Mouse (Mus musculus): ENCODE measurements at regions not wholly inside any gene's neighbourhood (a gene's known extent, or its start where the extent isn't known, plus 50 kb on each side); places are given as distances from the start of the nearest gene placed in this dataset.

DNA sequence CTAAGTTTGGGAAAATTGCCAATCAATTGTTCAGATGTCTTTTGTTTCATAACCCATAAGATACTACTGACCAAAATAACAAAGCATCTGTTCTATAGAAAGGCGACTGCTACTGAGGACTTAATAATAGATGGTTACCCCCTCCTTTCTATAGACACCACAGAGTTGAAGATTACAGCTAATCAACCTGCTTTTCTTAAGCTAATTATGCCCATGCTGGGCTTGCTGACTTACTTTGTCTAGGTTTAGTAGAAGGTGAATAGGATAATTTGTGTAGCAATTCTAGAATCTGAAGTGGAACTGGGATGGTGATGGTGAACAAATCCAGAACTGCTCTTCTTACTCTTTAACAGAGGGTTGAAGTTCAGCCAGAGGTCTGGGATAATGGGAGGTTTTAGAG, 53.8 kb upstream of the Tbx18 start:
- DNase-seq (ENCODE audit: low spot score), result no peak

DNA sequence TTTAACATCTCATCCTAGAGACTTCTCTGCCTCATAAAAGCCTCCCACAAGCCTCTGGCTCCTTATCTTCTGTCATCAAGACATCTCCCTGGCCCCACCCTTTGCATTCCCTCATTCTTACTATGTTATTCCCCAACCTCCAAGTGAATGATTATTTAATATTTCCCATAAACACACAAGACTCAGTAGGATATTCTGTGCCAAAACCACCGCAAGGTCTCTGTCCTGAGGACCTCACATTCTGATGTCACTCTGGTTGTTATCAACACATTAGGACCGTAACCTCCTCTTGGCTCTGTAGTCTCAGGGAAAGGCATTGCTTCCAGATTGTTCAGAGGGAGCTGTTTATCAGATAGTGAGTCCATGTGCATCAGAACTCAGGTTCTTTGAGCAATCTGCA, 80.7 kb upstream of the Tbx18 start:
- DNase-seq (ENCODE audit: low spot score), result no peak

DNA sequence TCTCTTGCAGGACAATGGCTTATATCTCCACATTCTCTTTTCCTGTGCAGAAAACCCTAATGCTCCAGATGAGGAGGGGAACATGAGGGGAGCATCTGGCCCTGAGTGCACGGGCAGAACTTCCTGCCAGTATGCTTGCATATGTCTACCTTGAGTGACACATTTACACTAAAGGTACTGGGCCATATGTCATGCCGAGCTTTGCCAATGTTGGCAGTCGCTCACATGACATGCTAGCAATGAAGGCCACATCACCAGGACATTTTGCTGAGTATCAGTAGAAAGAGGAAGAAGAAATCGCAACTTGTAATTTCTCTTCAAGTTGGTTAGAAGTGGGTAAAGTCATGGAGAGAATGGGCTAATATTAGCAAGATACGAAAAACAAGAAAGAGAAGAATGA, 91.2 kb upstream of the Tbx18 start:
- no peak for DNase-seq (ENCODE audit: low spot score)

DNA sequence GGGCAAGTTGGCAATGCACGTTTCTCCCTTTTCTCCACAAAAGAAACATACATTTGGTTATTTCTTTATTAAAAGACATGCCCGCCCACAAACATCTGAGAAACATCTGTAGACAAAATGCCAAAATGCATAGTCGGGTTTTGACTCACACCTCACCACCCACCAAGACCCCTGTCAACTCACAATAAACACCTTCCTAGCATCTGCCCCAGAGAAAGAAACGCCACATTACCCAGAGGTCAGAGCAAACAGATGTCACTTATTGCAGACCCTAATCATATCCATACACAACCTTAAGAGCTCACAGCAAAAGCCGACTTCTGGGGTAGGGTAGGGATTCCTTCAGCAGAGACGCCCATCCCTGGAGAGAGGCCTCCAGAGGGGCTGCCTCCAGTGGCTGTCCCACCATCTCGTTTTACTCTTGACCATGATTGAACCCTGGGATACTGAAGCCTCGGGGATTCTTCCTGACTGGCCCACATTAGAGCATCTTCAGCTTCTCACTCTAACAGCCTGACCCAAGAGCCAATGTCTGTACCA, 93.7 kb upstream of the Tbx18 start:
- no peak for DNase-seq (ENCODE audit: low spot score)

DNA sequence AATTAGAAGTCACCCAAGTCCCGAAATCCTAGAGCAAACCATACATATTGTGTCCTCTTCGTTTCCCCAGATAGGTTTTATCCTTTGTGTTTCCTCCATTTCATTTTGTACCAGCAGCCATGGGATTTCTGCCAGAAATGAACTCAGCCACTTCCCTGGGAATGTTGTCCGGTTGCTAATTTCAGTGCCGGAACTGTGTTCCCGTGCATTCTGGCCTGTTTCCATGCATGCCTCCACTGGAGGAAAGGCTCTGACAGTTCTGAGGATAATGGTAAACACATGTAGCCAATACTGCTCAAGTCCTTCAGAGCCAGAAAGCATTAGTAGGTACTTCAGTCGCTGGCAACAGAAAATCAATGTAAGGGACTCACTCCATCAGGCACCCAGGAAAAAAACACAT, 112.8 kb upstream of the Tbx18 start:
- DNase-seq (ENCODE audit: low spot score), result no peak

DNA sequence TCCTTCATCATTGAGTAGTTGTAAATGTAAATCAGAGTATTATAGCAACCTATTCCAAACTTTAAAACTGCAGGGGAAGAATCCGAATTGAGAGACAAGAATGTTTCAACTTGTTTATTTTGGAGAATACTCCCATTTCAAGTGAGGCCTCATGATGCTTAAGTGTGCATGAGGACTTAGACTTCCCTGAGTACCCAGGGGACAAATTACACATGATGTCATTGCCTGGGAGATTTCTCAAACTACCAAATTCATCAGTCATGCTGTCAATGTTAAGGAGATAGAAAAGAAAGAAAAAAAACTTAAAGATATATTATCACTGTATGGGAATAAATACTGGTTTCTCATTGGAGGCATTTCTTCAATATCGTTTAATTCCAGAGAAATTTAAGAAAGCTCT, 113.4 kb upstream of the Tbx18 start:
- DNase-seq (ENCODE audit: low spot score), result no peak

DNA sequence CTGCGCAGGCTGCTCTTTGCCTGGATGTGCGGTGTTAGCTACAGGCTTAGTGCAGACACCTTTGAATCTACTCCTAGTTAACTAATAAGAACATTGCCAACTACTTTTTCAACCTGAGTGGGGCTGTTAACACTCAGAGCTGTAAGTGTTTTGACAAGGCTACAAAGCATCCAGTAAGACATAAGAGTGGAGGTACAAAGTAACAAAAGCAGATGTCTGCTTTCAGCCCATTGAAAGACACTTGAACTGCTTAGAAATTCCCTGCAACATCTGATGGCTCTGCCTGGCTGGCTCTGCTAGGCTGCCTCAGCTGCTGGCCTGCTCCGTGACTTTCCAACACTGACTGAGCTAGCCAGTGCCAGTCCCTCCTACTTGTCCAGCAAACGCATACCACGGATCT, 117.8 kb upstream of the Tbx18 start:
- DNase-seq (ENCODE audit: low spot score), result no peak

DNA sequence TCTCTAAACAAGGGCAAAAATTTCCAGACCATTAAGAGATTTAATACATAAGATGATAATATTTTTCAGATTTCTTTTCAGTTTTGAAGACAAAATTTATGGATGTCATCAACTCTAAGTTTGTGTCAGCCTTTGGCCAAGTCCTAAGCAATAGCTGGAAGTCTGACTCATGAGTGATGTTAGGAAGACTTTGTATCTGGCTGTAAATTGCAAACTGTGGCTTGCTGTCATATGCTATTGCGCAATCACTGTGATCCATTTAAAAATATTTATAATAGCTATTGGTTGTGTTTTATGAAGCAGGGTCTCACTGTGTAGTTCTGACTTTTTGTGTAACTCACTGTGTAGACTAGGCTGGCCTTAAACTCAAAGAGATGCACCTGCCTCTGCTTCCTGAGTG, 119.1 kb upstream of the Tbx18 start:
- no peak for DNase-seq (ENCODE audit: low spot score)

DNA sequence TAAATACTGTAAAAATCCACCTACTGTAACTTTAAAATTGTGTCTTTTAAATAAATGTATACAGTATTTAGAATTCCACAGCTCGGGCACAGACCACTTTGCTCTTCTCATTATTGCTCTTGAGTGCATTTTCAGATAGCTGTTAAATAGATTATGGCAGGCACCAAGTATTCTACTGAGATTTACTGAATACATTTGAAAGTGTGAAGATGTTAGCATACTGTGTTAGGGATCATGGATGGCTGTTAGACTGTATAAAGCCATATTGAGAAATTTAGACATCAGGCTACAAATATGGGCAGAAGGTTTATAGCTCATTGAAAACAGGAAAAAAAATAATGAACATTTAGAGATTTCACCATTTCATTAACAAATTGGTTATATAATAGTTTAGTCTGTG, 130.5 kb upstream of the Tbx18 start:
- no peak for DNase-seq (ENCODE audit: low spot score)

DNA sequence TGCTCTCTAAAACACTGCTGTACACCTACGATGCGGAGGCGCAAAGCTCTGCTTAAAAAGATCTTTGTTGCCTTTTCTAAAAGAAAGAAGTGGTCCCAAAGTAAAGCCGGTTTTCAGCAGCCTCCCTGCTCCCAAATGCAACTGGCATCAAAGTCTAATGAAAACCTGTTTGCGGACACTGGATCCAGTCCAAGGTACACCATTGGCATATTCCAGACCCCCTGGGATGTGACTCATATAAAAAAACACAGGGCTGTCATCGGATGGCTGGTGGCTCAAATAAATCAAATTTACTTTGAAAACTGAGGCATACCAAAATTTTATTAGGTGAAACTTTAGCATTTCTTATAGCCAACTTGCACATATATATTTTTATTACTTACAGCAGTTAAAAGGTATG, 134.2 kb upstream of the Tbx18 start:
- no peak for DNase-seq (ENCODE audit: low spot score)

DNA sequence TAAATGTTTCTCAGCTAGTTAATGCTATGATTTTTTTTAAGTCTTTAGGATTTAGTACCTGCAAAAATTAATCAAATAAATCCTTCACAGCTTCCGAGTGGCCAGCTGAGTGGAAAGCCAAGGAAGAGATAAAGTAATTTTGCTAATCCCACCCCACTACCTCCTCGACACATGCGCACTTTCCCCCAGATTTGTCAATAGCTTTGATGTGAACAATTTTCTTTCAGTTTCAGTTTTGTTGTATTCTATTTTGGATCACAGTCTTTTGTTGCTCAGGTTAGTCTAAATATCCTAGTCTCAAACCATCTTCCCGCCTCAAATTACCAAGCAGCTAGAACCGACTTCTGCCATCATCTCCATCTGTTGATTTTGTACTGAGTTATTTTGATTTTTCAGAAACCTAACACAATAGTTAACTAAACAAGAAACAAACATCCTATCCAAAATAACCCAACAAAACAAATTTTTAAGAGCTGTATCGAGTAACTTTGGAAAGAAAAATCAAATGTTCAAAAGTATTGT, 141.4 kb upstream of the Tbx18 start:
- DNase-seq (ENCODE audit: low spot score), result no peak

DNA sequence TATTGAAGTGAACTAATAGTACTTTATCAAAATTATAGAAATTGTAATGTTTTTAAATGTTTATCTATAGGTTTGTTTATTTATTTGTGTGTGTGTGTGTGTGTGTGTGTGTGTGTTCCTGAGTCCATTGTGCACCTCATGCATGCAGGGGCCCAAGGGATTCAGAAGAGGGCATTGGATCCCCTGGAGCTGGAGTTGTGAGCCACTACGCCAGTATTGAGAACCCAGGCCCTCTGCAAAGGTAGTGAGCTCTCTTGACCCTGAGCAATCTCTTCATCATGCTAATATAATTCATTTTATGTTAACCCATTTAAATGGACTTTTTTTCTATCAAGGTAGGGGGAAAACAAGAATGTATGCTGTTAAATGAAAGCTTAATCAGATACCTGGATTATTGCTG, 151.5 kb upstream of the Tbx18 start:
- DNase-seq (ENCODE audit: low spot score), result no peak

DNA sequence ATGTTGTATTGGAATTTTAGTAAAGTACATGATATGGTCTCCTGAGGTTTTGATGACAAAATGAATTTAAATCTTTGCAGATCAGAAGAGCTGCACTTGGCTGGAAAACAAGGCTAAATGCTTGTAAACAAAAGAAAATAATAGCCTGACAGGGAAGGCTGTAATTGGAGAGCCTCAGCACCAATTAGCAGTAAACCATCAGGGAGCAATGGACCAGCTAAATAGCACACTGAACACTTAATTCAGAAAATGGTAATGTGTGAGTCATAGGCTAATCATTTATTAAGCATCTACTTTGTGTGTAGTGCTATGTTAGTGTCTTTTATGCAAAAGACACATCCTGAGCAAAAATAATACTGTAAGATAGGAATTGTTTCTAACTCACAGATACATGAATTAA, 152.0 kb upstream of the Tbx18 start:
- DNase-seq (ENCODE audit: low spot score), result no peak

DNA sequence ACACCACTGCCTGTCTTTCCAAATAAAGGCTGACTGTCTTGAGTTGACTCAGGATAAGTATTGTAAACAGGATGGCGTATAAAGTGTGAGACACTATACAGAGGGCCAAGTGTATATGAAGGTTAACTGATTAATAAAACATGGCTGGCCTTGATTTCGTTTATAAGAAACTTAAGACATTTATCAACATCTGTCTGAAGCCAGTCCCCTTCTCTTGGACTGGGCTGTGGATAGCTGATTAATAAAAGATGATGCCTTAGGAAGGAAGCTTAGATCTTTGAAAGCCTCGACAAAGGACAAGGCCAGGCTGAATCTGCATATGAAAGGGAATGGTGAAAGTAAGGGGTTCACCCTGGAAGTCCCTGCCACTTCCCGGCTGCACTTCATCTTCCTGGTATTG, 163.0 kb upstream of the Tbx18 start:
- no peak for DNase-seq (ENCODE audit: low spot score)

DNA sequence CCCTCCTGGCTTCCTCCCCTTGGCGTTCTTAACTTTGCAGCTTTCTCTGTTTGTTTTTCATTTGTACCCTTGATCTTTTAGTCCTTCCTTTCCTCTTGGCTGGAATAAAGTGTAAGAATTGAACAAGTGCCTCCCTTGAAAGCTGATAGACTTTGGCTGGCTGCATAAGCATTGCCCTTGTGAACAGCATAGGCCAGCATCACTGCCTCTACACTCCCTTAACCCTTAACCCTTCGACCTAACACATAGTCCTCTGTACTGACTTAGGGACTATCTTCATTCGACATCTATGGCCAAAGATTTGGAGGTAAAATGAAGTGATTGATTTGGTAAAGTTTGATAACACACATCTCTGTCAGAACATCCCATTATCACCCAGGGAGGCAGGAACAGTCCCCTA, 163.5 kb upstream of the Tbx18 start:
- no peak for DNase-seq (ENCODE audit: low spot score)

DNA sequence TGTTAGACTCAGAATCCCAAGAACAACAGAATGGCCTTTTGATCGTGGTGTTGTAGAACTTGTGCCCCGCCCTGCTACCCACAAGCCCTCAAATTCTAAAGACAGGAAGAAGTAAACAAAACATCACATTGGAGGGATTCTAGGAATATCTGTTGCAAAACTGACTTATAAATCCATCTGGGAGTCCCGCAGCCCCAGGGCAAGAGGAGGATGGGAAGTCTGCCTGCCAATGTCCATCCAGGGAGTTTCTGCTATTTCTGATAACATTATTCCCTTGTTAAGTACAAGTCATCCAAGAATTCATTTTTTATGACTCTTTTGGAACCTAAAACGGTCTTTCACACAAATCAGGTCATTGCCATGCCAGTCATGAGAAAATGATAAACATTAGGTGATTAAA, 164.5 kb upstream of the Tbx18 start:
- no peak for DNase-seq (ENCODE audit: low spot score)

DNA sequence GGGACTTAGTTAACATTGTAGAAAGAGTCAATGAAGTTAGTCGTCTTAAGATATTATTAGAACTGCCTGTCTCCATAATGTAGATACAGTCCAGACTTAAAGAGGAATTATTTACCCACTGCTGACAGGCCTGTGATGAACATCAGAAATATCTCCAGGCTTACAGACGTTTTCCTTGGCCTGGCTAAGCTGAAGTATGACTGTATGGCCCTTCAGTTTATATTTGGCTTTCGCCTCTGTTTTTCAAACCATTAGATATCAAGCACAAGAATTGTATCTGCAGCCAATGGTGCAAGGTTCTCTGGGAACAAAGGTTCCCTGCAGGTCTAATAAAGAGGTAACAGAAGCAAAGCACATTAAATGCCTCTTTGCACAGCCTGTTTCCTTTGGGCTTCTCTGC, 166.3 kb upstream of the Tbx18 start:
- DNase-seq (ENCODE audit: low spot score), result no peak

DNA sequence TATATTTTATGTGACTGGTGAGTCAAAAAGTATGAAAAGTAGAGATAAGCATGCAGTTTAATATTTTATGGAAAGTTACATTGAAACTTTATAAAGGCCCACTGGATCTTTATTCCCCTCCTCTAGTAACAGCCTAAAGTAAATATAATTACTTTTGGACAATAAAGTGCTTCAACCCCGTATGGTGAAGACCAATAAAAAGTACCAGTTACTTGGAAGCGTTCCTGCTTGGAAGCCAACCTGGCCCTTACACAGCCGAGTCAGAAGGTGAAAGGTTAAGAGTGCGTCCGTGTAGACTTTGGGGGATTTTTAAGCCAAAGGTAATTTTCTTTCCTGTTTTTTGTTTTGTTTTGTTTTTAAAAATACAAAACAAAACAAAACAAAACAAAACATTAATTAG, 168.3 kb upstream of the Tbx18 start:
- DNase-seq (ENCODE audit: low spot score), result no peak

DNA sequence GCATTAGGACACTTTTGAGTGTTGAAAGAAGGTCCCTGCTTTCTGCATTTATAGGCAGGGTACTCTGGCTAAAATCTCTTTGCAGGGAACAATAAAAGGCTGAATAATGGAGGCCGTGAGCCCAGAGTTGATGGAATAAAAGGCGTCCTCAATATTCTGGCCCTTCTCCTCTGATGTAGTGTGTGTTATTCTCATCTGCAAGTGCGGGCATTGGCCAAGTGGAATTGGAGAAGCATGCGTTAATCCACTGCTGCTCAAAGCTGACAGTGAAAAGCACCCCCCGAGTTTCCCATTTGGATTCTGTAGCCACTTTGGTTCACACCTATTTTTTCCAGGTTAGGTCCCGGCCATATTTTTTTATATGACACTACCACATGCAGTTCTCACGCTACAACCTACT, 168.7 kb upstream of the Tbx18 start:
- DNase-seq (ENCODE audit: low spot score), result no peak

DNA sequence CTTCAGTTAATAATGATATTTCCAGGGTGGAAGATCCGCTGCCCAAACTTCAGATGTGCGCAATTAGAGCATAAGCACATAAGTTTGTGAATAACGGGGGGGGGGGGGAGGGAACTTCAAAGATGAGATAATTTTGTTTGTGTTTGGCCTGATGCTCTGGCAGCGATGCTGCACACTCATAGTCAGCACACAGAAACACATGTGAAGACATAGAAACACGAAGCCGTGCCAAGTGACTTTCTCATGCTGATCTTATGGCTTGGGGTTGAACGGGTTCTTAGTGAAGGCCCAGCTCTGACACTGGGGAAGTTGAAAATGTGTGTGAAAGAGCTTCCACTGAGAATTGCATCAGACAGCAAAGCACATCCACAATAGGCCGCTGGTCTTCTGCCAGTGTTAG, 190.2 kb upstream of the Tbx18 start:
- DNase-seq (ENCODE audit: low spot score), result no peak

DNA sequence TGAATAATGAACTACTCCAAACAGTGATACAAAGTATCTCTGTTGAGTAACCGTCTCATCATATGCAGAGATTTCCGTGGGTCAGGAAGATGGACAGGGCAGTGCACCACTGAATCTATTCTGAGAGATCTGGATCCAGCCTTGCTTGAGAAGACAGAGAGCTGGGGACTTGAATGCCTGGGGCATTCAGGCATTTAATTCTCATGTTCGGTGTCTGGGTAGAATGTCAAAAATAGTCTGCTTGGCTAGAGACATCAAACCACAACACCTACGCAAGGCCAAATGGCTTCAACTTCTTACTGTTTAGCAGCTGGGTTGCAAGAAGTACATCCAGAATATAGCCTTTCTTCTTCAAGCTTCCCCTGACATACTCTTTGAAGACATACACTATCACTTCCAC, 194.1 kb upstream of the Tbx18 start:
- no peak for DNase-seq (ENCODE audit: low spot score)

DNA sequence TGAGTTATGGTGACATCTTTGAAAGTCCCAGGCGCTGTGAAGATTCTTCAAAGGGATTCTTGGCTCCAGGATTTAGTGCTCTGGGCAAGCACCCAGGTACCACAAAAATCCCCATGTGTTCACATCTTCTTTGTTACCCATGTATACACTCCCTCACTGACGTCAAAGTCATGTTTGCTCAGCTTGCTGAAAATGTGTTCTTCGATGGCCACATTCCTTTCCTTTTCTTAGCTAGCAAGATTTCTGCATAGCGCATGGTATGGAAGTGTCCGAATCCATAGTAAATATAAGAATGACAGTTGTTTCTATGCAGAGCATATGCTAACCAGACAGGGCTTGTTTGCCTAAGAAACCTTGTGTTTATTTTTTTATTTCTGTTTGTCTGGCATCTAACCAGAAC, 202.2 kb upstream of the Tbx18 start:
- no peak for DNase-seq (ENCODE audit: low spot score)

DNA sequence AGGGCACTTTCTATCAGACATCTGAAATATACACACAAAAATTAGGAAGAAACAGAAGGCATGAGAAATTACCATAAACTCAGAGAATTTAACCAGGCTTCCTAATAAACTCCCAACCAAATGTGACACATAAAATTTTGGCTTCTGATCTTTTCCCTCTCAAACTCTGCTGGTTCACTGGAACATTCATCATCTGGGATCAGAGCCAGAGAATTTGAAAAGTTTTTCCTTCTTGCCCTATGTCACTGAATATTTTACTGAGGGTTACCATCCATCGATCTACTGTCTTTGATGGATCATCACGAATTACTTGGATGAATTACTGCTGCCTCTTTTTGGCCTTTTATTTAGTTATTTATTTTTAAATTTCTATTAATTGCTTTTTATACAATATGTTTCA, 221.4 kb upstream of the Tbx18 start:
- no peak for DNase-seq (ENCODE audit: low spot score)

DNA sequence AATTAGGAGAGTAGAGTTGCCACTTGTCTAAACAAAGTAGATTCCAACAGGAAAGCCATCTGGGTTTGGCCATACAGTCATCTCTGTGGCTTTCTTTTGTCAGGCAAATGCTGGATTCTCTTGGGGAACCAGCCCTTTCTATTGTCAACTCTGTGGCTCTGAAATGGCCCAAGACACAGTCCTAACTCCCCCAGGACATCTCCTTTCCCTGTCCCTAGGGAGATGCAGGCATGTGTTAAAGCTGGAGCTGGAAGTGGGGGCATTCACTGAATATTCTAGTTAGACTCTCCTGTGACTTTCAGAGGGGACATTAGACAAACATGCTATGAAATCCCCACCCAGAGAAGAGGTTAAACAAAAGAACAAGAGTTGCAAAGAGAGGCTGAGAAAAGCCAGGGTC, 223.9 kb upstream of the Tbx18 start:
- DNase-seq (ENCODE audit: low spot score), result no peak

DNA sequence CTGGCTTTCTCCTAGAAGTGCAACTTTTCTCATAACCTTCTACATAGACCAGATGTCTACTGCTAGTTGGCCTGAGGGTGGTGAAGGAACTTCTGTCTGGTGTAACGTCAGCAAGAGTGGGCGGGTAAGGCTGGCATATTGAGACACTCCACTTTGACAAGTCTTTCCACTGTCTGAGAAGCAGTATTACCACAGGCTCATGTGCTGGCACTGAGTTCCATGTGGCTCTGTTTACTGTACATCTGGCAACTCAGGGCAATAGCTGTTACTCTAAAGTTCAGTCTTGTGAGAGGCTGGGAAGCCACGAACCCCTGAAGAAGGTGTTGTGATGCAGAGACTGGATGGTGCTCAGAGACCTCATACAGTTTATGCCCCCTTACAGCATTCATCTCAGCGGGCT, 230.7 kb upstream of the Tbx18 start:
- DNase-seq (ENCODE audit: low spot score), result no peak

Measured in MN1 (cell line).